Mouse (Mus musculus) spleen, postnatal 4 days (tissue): ENCODE measurements around the gene Cd46.

ENCODE experiments used
- DNase-seq, 2 experiments: peaks; one replicate each; pipeline ENCODE4 v3.0.0; 2022; ENCODE audit warnings: low spot score in 2 of 2

The Cd46 gene

GRCm38 (mm10) chr1:195092220-195092720 is at the start of gene Cd46:
Gene Cd46, minus strand, starts transcription at chr1:195092249.
- peak; percentile 79 to 88 for DNase-seq

DNA sequence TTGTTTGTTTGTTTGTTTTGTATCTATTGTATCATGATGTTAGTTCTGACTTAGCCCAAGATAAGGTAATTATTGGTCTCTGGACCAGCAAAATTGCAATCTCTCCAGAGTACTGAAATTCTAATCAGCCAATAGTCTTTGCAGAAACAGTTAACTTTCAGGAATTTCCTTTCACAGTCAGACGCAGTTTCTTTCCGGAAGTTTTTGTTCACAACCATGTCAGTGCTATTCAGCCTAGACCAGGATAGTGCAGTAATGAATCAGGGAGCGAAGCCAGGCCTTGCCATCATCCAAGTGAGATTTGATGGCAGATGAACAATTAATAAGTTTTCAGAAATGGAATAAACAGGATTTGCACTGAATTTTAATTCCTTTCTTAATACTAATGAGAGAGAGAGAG is 40.0 kb upstream of the Cd46 start:
- no peak for DNase-seq

DNA sequence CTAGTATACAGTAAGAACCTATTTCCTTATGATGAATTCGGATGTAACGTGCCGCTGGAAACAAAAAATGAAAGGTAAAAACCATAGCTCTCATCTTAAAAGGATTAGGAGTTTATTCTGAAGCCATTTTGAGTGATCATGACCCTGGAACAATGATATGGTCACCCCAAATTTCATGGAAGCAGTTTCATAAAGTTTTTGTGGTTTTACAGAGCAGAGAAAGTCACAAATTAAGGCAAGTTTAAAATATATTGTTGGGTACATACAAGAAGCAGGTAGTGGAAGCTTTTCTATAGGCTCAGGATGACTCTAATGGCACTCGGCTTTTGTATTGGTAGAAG is 39.6 kb upstream of the Cd46 start:
- no peak for DNase-seq

- DNase-seq = peak; percentile 84 to 91
Observed at GRCm38 (mm10) chr1:195130953-195131674, 39.1 kb upstream of the Cd46 start, which contains the start of gene Cr1l. Gene Cr1l, minus strand, starts transcription at chr1:195131586.

DNA sequence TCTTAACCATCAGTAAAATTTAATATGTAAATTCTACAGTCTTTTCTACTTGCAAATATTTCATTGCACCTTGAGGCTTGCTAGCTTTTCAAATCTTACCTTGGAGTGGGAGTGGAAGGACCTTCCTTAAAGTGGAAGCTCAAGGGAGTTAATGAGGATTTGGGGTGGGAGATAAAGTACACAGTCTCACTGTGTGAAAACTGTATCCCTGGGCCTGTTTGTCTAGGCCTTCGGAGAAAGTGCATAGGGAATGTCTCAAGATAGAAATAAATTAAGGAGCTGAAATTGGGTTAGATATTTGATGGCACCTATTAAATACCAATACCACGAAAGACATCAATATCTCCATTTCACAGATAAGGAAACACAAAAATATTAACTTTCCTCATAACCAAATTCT is 38.4 kb upstream of the Cd46 start:
- no peak for DNase-seq

DNA sequence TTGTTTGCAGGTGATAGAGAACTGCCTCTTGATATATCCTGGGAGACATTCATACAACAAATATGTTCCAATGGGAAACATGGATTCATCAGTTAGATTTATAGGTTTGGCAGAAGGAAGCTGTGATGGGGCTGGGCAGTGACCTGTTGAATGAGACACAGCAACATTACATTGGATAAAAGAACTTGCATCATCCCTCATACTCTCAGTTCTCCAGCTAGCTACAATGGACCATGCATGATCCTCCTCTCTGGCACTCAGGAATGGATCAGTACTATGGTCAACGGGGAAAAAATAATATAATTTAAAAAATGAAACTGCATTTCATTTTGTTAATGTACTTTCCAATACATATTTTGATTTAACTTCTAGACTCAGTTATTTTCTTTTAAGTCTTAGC is 37.8 kb upstream of the Cd46 start:
- DNase-seq = no peak

GRCm38 (mm10) chr1:195114414-195114813 is 22.4 kb upstream of the Cd46 start:
- DNase-seq = no peak

- no peak for DNase-seq
Observed at GRCm38 (mm10) chr1:195113621-195114020, 21.6 kb upstream of the Cd46 start.

GRCm38 (mm10) chr1:195100693-195101092 is 8.6 kb upstream of the Cd46 start:
- DNase-seq = no peak

GRCm38 (mm10) chr1:195098004-195098403 is 6.0 kb upstream of the Cd46 start:
- no peak for DNase-seq

- no peak for DNase-seq
Observed at GRCm38 (mm10) chr1:195091699-195092219, 290 bp downstream of the Cd46 start.

GRCm38 (mm10) chr1:195082142-195082541 is 9.9 kb downstream of the Cd46 start:
- no peak for DNase-seq

DNA sequence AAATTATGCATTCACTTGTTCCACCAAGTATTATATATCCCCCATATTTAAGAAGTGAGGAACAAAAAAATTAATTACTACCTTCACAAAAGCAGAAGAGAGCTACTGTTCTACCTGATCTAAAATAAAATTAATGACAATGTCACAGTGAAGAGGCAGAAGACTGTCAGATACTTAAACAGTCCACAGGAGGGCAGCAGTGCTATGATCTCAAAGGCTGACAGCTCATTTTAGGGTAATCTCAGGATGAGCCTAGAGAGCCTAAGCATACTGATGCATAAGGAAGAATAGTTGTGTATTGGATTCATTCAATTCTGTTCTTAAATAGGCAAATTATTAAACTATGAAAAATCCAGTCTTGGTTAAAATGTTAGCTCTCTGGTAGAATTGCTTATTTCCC is 51.6 kb downstream of the Cd46 start:
- no peak for DNase-seq

GRCm38 (mm10) chr1:195038386-195038785 is 53.7 kb downstream of the Cd46 start:
- no peak for DNase-seq

DNA sequence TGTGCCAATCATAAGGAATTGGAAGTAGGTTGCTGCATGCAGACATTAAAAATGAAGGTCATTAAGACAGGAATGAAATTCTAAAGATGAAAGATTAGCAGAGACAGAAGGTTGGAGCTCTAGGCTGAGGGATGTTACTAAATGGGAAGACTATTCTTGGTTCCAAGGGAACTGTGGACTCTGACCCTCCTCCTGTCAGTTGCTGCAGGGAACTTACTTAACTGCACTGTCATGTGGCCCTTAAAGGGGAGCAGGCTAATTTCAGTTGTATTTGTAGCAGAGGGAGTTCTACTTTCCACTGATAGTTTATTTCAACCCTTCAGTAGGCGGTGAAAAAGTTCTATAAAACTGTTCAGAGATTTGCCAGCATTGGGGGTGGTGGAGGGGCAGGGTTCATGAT is 54.1 kb downstream of the Cd46 start:
- no peak for DNase-seq

DNA sequence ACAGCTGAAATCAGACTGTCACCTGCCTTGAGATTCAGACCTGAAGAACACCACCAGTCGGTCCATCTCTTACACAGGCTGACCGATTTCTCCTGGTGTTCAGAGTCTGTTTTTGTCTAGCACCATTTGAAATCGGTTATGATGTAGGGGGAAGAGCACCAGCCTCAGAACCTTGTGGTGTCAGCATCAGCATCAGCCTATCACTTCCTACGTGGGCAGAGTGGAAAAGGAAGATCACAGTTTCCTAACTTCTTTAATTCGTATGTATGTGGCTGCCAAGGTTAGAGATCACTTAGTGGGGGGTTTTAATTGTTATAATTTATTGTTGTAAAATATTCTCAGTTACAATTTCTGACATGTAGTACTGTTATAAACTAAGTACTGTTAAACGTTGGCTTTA is 54.6 kb downstream of the Cd46 start:
- DNase-seq = no peak

- DNase-seq = no peak
Observed at GRCm38 (mm10) chr1:195033941-195034340, 58.1 kb downstream of the Cd46 start.

- no peak for DNase-seq
Observed at GRCm38 (mm10) chr1:195032738-195033137, 59.3 kb downstream of the Cd46 start.

GRCm38 (mm10) chr1:195031786-195032185 is 60.3 kb downstream of the Cd46 start:
- DNase-seq = no peak

- no peak for DNase-seq
Observed at GRCm38 (mm10) chr1:195027507-195027906, 64.5 kb downstream of the Cd46 start.

DNA sequence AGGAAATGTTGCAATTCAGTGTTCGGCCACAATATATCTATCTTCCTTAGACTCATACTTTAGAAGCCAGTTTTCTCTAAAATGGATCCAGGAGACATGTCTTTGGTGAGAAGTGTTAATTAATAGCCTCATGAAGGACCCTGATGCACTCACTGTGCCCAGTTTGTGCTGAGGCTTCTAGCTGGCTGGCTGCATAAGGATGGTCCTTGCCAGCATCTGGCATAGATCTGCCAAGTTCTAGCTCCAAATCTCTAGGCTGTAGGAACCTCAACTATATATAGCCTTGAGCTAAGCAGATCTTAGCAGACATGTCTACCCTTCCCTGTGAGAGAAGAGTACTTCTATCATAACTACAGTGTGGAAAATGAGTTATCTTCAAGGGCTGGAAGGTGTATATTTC is 68.2 kb downstream of the Cd46 start:
- DNase-seq = peak in 1 of 2 experiments; percentile 15

- DNase-seq = no peak
Observed at GRCm38 (mm10) chr1:195021831-195022230, 70.2 kb downstream of the Cd46 start.

DNA sequence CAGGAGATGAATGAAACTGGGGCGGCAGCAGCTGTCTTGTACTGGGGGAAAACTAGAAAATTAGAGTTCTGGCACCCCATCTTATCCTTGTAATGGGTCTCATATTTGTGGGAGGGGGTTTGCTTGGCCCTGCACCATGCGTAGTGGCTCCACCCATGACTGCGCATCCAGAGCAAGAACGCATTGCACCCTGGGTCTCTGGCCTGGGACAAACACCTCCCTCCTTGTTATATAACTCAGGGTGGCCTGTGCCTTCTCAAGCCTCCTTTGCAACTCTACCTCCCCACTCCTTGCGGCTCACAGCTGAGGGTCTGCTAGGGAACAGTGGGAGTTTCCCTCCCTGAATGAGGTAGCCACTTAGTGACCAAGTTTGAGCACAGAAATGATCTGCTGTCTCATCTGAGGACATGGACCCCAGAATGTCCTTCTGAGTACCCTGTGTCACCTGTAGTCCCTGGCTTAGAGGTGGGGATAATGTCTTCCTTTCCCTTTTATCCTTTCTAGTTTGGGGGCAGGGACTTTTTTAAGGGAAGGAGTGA is 72.9 kb downstream of the Cd46 start:
- DNase-seq = no peak
